Mouse (Mus musculus) ZHBTc4 (cell line): ENCODE measurements around the gene Vmn2r82.
"Not testable (repeated sequence)": the region's sequence is repeated elsewhere in the genome, so short reads cannot be mapped to it uniquely, and the experiment has no call there.

Experiments
- DNase-seq: peaks from one replicate; pipeline ENCODE4 v3.0.0-alpha.2; 2011; ENCODE audit warnings: low read depth, low spot score

The Vmn2r82 gene

DNA sequence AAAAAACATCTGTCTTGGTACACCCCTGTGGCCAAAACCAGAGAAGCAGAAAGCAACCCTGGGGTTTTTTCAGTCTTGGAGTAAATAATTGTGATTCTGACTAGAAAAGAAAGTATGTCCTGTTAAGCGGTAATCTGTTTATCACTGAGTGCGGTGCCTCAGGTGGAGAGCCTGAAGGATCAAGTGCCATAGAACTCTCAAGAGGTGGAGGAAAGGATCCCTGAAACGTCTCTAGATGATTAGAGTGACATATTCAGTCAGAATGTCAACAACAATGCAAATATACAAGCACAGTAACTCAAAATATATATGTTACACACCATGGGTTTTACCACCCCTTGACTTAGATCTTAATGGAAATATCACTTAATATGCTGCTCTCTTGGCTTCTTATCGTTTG lies at the start of gene Vmn2r82:
Gene Vmn2r82 (plus strand): TSS at position 301 of the 400 bp plus-strand sequence.
- DNase-seq = not testable (repeated sequence)

GRCm38 (mm10) chr10:79322033-79322736 lies 34.1 kb upstream of the Vmn2r82 start:
- peak; percentile 8 for DNase-seq

DNA sequence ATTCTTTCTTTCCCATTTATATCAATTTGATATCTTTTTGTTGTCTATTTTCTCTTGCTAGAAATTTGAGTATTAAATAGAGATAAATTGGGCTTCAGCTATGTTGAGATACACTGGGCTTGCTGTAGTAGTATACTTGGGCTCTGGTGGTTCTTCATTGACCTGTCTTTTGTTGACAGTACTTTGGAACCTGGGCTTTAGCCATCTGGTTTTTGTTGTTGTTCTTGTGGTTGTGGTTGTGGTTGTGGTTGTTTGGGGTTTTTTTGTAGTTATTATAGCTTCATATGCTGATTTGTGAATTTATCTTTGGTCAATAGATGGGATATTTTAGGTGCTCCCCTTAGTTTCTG lies 33.6 kb upstream of the Vmn2r82 start:
- no peak for DNase-seq

DNA sequence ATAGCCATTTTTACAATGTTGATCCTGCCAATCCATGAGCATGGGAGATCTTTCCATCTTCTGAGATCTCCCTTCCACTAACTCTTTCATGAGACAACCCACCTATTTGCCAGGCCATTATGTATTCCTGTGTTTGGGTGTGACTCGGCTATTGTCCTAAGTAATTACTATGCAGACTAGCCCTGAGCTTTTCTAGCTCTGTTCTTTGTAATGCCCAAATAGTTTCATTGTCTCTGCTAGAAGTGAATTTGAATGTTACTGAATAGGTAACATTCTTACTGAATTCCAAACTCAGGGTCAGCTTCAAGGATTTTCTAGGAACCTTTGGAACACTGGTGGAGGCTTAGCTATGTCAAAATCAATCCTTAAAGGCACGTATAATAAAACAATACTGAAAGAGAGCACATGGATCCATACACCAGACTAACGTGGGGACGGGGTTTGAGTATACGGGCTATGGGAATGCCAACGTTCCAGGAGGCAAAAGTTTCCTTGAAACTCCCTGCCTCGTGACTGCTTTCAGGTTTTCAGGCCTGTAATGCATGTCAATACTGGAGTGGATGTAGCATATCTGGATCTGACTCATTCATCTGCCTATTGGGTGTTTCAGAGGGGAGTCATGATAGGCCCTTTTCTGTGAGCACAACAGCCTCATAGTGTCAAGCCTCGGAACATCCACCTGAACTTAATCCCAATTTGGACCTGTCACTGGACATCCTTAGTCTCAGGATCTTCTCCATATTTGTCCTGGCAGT lies 43.8 kb downstream of the Vmn2r82 start:
- peak; percentile 84 for DNase-seq

DNA sequence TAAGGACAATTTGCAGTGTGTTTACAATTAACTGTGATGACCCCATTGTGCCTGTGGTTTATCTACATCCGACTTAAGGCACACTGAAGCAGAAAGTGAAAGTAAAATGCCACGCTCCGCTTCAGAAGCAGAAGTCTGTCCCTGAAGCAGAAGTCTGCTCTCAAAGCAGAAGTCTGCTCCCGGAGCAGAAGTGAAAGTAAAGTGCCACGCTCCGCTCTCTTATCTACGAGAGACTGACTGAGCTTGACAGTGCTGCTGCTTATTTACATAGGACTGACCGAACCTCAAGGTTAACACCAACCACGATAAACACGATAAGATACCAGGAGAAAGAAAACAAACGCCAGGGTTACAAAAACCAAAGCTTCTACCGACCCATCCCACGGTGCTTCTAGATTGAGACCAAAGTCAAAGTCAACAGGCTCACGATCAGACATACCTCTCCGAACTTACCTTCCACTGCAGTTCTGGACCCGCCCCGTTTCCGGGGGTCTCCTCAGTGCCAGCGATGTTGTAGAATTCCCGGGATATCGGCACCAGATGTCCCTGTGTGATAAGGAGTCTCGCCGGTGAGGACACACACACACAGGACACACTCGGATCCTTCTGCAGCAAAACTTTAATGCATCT lies 60.9 kb downstream of the Vmn2r82 start:
- no peak for DNase-seq

GRCm38 (mm10) chr10:79417772-79418170 lies 61.5 kb downstream of the Vmn2r82 start:
- DNase-seq = not testable (repeated sequence)

- DNase-seq = peak; percentile 65
These were observed 79.0 kb downstream of the Vmn2r82 start for GRCm38 (mm10) chr10:79435141-79435820.
